ENCODE assay signal across 28 mouse cellular contexts in genomic region chr19:25116981-25117380, GRCm38 (mm10).
"Had no signal": no experiment of that assay in that cellular context is flagged by ENCODE, and none has a peak within 500 bp of the region (broad histone marks: within the 10 kb centered on the region; RNA-seq: fewer than 3 reads in every experiment).

No protein-coding gene starts in this region.

- H3K4me3 ChIP-seq: embryonic facial prominence, embryonic 10.5 days; embryonic facial prominence, embryonic 12.5 days; embryonic facial prominence, embryonic 13.5 days; embryonic facial prominence, embryonic 15.5 days; erythroblast, embryonic 14.5 days; forebrain, embryonic 10.5 days; forebrain, embryonic 12.5 days; forebrain, embryonic 13.5 days; forebrain, embryonic 15.5 days; gastrocnemius, adult 2 months; heart, adult 2 months had no signal

- H3K9ac ChIP-seq: embryonic facial prominence, embryonic 12.5 days; embryonic facial prominence, embryonic 13.5 days; embryonic facial prominence, embryonic 15.5 days; forebrain, embryonic 12.5 days; forebrain, embryonic 13.5 days; forebrain, embryonic 15.5 days; forebrain, postnatal 0 days had no signal

- H3K36me3 ChIP-seq: embryonic facial prominence, embryonic 10.5 days; embryonic facial prominence, embryonic 12.5 days; embryonic facial prominence, embryonic 13.5 days; embryonic facial prominence, embryonic 15.5 days; forebrain, embryonic 10.5 days; forebrain, embryonic 12.5 days; forebrain, embryonic 15.5 days had no signal

- H3K27ac ChIP-seq: embryonic facial prominence, embryonic 10.5 days; embryonic facial prominence, embryonic 12.5 days; embryonic facial prominence, embryonic 13.5 days; embryonic facial prominence, embryonic 15.5 days; forebrain, embryonic 10.5 days; forebrain, embryonic 12.5 days; forebrain, embryonic 13.5 days; forebrain, embryonic 15.5 days; gastrocnemius, adult 2 months; heart, adult 2 months had no signal

- H3K27me3 ChIP-seq: embryonic facial prominence, embryonic 12.5 days; embryonic facial prominence, embryonic 13.5 days; embryonic facial prominence, embryonic 15.5 days; forebrain, embryonic 13.5 days; forebrain, embryonic 15.5 days had no signal

- DNase-seq: cerebellum, adult 8-10 months; cerebellum, adult 9-10 months; cerebellum, adult 9-11 months; cerebellum, postnatal 10 days; cerebellum, postnatal 14 days; cerebellum, postnatal 25 days; cerebellum, postnatal 36 days; embryo, embryonic 11 days; forebrain, postnatal 0 days; gastrocnemius, adult 2 months; gastrocnemius, postnatal 10 days; gastrocnemius, postnatal 14 days; gastrocnemius, postnatal 25 days; gastrocnemius, postnatal 36 days; heart, adult 11 months; heart, adult 18-20 months; heart, adult 2 months had no signal

- H3K4me1 ChIP-seq: embryonic facial prominence, embryonic 12.5 days; embryonic facial prominence, embryonic 13.5 days; embryonic facial prominence, embryonic 15.5 days; forebrain, embryonic 10.5 days; forebrain, embryonic 12.5 days; forebrain, embryonic 13.5 days; forebrain, embryonic 15.5 days had no signal

- ATAC-seq: forebrain, embryonic 13.5 days; forebrain, embryonic 14.5 days; forebrain, embryonic 15.5 days; forebrain, embryonic 16.5 days; forebrain, postnatal 0 days had no signal

- H3K9me3 ChIP-seq: embryonic facial prominence, embryonic 10.5 days; embryonic facial prominence, embryonic 12.5 days; embryonic facial prominence, embryonic 13.5 days; embryonic facial prominence, embryonic 15.5 days; forebrain, embryonic 10.5 days; forebrain, embryonic 12.5 days; forebrain, embryonic 13.5 days; forebrain, embryonic 15.5 days had no signal

- H3K4me2 ChIP-seq: embryonic facial prominence, embryonic 12.5 days; embryonic facial prominence, embryonic 13.5 days; embryonic facial prominence, embryonic 15.5 days; forebrain, embryonic 12.5 days; forebrain, embryonic 13.5 days; forebrain, embryonic 15.5 days had no signal
